Mouse (Mus musculus): Measurements from ENCODE around the gene H2-M10.3.
"Not testable (repeated sequence)": the region's sequence is repeated elsewhere in the genome, so short reads cannot be mapped to it uniquely, and the experiment has no call there.

Gene H2-M10.3

DNA sequence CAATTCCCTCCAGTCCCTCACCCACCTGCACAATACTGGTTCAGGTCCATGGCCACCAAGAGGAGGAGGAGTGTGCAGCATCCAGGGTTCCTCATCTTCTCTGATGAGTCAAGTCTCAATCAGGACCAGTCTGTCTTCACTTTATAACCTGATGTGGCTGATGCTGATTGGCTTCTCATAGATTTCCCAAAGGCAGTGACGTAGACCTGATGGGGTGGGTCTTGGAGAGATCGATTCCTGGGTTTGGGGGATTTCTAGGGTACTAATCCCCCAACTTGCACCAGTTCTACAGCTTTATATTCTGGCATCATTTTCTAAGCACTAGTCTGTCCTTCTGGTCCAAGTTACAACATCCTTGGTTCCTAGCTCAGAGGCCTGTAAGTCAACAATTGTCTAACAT is at the start of gene H2-M10.3:
Gene H2-M10.3 (minus strand): TSS at position 101 of the 400 bp plus-strand sequence.
- DNase-seq (ENCODE audit: low read depth, low spot score): not testable (repeated sequence)

DNA sequence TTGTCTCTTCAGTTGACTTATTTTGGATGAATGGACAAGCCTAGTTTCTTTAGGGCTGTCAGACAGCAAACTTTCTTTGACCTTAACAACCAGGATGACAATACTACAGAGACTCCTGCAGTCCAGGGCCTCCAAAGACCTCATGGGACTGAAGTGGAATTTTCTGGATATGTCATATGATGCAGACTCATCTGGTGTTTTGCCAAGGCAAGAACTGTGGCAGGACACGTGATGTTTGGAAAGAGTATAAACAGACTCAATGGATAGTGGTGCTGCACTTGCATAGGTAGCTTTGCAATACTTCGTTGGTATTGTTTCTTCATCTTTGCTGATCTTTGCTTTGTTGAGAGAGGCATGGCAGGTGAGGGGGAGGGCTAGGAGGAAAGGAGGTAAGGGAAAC is 49.2 kb upstream of the H2-M10.3 start:
- DNase-seq (ENCODE audit: low read depth, low spot score): no peak

DNA sequence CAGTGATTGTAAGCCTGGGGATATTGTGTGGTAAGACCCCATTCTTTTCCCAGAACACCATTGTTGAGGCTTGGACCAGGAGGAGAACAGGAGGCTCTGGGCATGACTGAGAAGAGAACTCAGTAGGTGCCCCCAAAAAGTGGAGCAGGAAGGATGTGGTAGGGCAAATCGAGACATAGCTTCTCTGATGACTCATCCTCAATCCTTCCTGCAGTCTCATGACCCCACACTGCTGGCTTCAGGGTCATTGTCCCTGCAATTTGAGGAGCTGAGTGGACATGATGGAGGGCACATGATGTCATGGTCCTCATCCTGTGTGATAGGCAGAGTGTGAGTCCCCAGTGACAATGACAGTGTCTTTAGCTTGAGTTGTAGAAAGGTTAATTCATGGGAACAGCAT is 47.2 kb upstream of the H2-M10.3 start:
- no peak for DNase-seq (ENCODE audit: low read depth, low spot score)

DNA sequence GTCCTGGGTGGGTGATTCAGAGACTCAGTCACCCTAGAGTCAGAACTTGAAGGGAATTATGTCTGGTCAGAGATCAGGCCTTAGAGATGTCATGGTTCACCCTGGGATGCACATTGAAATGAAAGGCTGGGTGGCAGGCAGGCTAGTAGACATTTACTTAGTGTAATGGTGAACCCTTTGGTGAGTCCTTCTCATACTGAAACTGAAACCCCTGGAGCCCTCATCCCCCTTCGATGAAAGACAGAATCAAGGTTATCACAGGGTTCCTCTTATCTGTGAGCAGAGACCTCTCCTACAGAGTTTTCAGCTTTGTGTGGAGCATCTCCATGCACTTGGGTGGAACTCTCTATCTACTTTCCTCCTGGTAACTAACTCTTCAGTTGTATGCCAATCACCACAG is 46.1 kb upstream of the H2-M10.3 start:
- DNase-seq (ENCODE audit: low read depth, low spot score): no peak

DNA sequence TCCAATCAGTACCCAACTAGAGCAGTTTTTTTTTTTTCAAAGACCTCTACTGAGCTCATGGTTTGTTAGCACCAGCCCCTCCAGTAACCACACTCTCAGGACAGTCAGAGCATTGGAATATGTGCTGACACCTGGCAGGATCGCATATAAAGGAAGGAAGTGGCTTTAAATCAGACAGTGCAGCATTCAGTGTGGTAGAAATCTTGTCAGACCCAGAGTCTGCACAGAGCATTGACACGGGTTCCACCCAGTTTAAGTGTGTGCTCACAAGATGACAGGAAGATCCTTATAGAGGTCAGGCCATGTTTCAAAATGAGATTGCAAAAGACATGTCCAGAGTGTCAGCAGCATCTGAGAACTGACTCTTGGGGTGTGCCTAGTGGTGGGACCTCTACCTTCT is 21.7 kb upstream of the H2-M10.3 start:
- no peak for DNase-seq (ENCODE audit: low read depth, low spot score)

DNA sequence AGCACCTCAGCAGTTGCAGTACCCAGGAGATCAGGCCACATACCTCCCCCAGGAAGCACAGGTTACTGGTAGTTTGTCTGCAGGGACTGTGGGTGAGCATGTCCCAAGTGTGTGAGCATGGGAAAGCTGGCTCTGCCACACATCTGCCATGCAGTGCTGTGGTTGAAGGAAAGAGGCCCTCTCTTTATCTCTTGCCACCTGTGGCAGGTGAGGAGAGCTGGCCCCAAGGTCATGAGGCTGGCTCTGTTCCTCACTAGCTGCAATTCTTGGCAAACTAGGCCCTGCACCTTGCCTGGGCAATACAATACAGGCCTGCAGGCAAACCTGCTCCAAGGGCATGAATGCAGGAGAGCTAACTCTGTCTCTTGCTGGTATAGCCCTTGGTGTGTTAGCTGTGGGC is 5.8 kb downstream of the H2-M10.3 start:
- not testable (repeated sequence) for DNase-seq (ENCODE audit: low read depth, low spot score)

DNA sequence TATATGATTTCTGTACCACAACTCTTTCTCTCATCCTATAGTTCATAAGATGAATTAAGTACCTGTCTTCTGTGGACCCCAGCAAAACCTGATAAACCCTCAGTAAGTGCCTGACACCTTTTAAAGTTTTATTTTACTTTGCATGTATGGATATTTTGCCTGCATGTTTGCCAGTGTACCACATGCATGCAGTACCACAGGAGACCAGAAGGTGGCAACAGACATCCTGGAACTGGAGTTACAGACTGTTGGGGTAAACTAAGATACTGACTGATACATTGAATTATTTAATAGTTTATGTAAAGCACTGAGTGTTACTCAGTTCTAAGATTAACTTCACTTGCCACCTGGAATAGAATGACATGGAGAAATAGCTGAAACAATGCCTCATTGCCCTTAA is 10.7 kb downstream of the H2-M10.3 start:
- DNase-seq (ENCODE audit: low read depth, low spot score): peak; percentile 12

DNA sequence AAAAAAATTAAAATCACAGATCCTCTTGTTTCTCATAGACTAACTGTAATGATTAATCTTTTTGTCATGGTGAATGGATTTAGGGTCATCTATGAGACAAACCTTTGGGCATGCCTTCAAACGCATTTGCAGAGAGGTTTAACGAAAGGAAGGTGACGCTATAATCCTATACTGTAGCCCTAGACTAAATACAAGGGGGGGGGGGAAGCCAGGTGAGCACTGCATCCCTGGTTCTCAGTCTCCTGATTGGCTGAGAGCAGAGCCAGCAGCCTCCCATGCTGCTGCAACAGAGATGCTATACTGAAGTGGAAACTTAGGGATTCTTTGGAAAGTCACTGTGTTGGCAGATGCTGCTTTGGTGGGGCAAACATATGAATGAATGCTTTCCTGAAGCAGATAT is 12.5 kb downstream of the H2-M10.3 start:
- DNase-seq (ENCODE audit: low read depth, low spot score): no peak

DNA sequence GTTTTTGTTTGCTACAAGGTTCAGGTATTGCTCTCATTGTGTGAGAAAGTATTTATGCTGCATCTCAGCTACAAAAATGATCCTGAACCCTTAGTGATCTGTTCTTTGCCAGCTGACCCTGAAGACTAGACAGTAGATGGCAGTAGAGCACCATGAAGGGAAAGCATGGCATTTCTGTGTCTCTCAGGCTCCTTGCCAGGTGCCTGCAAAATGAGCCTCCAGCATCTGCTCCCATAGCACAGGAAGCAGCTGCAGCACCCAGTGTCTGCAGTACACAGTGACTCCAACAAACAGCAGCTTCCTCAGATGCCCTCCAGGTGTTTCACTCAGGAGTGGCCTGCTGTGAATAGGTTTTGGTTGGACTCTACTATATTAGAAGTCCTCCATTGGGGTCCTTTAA is 12.9 kb downstream of the H2-M10.3 start:
- peak; percentile 22 for DNase-seq (ENCODE audit: low read depth, low spot score)

DNA sequence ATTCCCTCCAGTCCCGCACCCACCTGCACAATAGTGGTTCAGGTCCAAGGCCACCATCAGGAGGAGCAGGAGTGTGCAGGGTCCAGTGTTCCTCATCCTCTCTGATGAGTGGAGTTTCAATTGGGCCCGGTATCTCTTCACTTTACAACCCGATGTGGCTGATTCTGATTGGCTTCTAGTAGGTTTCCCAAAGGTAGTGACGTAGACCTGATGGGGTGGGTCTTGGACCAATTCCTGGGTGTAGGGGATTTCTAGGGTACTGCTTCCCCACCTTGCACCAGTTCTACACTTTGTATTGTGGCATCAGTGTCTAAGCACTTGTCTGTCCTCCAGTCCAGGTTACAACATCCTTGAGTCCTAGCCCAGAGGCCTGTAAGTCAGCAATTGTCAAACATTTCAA is 42.2 kb downstream of the H2-M10.3 start, which contains the start of gene H2-M10.1:
Gene H2-M10.1 (minus strand): TSS at position 101 of the 400 bp plus-strand sequence.
- DNase-seq (ENCODE audit: low read depth, low spot score): no peak

DNA sequence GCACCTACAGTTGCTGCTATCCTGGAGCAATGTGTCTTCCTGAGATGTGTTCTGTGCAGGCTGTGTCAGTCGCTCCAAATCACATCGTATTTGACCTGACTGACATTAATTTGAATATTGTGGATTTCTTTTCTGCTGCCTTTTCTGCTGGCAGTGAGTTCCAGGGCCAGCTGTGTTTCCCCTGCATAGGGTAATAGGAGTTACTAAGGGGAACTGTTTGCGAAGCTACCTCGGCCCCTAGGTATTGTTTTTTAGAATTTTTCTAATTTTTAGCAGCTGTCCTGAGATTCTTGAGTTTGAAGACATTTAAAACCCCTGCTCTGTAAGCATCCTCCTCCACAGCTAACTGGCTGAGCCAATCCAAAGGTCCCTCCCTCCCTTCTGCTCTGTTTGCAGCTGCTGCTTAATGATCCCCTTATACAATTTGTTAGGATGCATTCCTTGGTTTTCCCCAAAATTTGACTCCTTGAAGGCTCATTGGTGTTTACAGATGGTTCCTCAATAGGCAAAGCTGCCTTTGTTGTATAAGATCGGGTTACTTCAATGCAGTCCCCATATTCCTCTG is 52.4 kb downstream of the H2-M10.3 start:
- peak; percentile 1 for DNase-seq (ENCODE audit: low read depth, low spot score)

DNA sequence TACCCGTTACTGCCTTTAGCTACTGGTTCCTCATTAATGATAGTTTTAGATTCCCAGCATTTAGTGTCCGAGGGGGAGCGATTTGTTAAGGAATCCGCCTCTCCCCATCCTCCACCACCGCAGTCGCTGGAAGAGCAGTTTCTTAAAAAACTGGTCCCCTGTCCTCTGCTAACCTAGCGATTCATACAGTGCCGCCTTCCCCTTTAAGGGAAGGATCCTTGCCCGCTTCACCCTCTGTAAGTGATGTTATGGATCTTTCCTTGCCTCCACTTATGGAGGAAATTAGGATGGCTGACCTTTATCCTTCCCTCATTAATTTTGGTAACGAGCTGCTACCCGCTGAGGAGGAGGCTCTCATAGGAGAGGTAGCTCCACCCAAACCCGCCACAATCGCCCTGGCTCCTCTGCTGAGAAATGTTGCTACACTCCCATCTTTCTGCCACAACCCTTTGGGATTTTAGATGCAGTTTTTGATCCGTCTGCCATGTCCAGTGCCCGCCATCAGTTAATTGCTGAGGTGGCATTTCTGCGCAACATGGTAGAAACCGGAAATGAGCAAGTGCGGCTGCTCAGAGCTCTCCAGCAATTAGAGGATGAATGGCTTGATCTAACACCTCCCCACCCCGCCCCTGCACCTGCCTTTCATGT is 53.1 kb downstream of the H2-M10.3 start:
- DNase-seq (ENCODE audit: low read depth, low spot score): peak; percentile 38

All from mesoderm, embryonic 11.5 days (tissue).